25 mouse cellular contexts compared by ENCODE assay signal in the genomic region with DNA sequence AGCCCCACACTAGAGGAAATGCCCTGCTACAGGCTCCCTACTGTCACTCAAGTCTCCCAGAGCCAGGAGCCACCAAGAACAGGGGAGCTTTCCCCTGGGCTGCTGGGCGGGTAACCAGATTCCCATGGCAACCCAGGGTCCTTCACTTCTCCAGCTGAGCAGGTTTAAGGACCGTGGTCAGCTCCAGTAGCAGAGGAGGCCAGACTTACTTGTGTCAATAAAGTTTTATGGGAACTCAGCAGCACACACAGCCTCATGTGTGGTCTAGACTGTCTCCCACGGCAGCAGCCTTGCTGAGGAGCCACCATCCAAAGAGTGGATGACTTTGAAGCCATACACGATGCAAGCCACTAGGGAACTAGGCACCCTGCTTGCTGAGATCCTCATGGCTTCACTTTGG.
DNase-seq lines count a peak whose midpoint lies in the region; ATAC-seq and TF ChIP-seq lines count a peak whose summit lies in the region.
"Had no signal": no experiment of that assay in that cellular context is flagged by ENCODE, and none has a peak within 500 bp of the region (broad histone marks: within the 10 kb centered on the region; RNA-seq: fewer than 3 reads in every experiment).

No protein-coding gene starts in this region.

- no peak overlapping the region for H3K27ac ChIP-seq in embryonic facial prominence, embryonic 11.5 days (replicated peaks; ENCODE audit: low read depth, low read length)
- H3K27ac ChIP-seq in intestine, postnatal 0 days (ENCODE audit: low read depth, low read length): no peak overlapping the region
- H3K27ac ChIP-seq: embryonic facial prominence, embryonic 12.5 days; heart, embryonic 10.5 days; layer of hippocampus, adult 2 months; midbrain, embryonic 15.5 days had no signal

- TF ChIP-seq POLR2A in lung, adult 2 months (IDR thresholded peaks at IDR 0.05; ENCODE audit: borderline replicate concordance, extremely low read depth, low read depth, low read length): no peak

- H3K4me1 ChIP-seq in lung, adult 2 months (ENCODE audit: control insufficient read depth, insufficient read depth, low read length): no peaks in the 10 kb centered on the region
- H3K4me1 ChIP-seq in embryonic facial prominence, embryonic 11.5 days (ENCODE audit: control insufficient read depth, insufficient read depth, low read length): no peaks in the 10 kb centered on the region
- no peaks in the 10 kb centered on the region for H3K4me1 ChIP-seq in intestine, postnatal 0 days (replicated peaks; ENCODE audit: control insufficient read depth, insufficient read depth, low read length)
- H3K4me1 ChIP-seq: embryonic facial prominence, embryonic 12.5 days; heart, embryonic 10.5 days; megakaryocyte, embryonic 14.5 days had no signal

- no peak overlapping the region for H3K4me2 ChIP-seq in embryonic facial prominence, embryonic 11.5 days (ENCODE audit: low read depth, low read length)
- no peak overlapping the region for H3K4me2 ChIP-seq in intestine, postnatal 0 days (replicated peaks; ENCODE audit: low read depth)
- H3K4me2 ChIP-seq: embryonic facial prominence, embryonic 12.5 days; hindbrain, embryonic 13.5 days; liver, embryonic 11.5 days; midbrain, embryonic 15.5 days had no signal

- no peaks in the 10 kb centered on the region for H3K9me3 ChIP-seq in embryonic facial prominence, embryonic 11.5 days (replicated peaks; ENCODE audit: control insufficient read depth, low read length)
- no peaks in the 10 kb centered on the region for H3K9me3 ChIP-seq in intestine, postnatal 0 days (ENCODE audit: control insufficient read depth)
- H3K9me3 ChIP-seq: embryonic facial prominence, embryonic 12.5 days; heart, embryonic 10.5 days; hindbrain, embryonic 13.5 days; megakaryocyte, embryonic 14.5 days; midbrain, embryonic 15.5 days had no signal

- H3K9ac ChIP-seq in embryonic facial prominence, embryonic 11.5 days (replicated peaks; ENCODE audit: low read length): no peak overlapping the region
- H3K9ac ChIP-seq in intestine, postnatal 0 days (ENCODE audit: low read depth, low read length): no peak overlapping the region
- H3K9ac ChIP-seq: embryonic facial prominence, embryonic 12.5 days; hindbrain, embryonic 13.5 days; midbrain, embryonic 15.5 days had no signal

- H3K4me3 ChIP-seq in lung, adult 2 months (replicated peaks; ENCODE audit: extremely low read depth, low read depth, low read length): no peak overlapping the region
- no peak overlapping the region for H3K4me3 ChIP-seq in embryonic facial prominence, embryonic 11.5 days (ENCODE audit: low read depth, low read length)
- H3K4me3 ChIP-seq in intestine, postnatal 0 days (ENCODE audit: low read depth, low read length): no peak overlapping the region
- H3K4me3 ChIP-seq: embryonic facial prominence, embryonic 12.5 days; erythroblast, embryonic 14.5 days; heart, embryonic 10.5 days; hindbrain, embryonic 13.5 days; layer of hippocampus, adult 2 months; megakaryocyte, embryonic 14.5 days; midbrain, embryonic 15.5 days; myocyte had no signal

- peak; percentile 5 to 10 for DNase-seq in heart, postnatal 10 days
- DNase-seq in heart, postnatal 25 days (ENCODE audit: low spot score): no peak
- peak; percentile 14 for DNase-seq in lung, postnatal 10 days
- no peak for DNase-seq in lung, adult 2 months
- peak; percentile 51 for DNase-seq in embryonic facial prominence, embryonic 11.5 days (ENCODE audit: low spot score)
- DNase-seq in gastrocnemius, postnatal 36 days: no peak
- DNase-seq in c-Kit-positive CD71-positive TER-119-positive erythroid progenitor cells, embryonic 14.5 days (ENCODE audit: low spot score): no peak
- DNase-seq: adrenal gland, adult 2 months; kidney, adult 9 months; lung, adult 18-20 months; right cerebral cortex, postnatal 14 days; spleen, adult 18-20 months; thymus, postnatal 4 days had no signal

- ATAC-seq in embryonic facial prominence, embryonic 11.5 days (replicated peaks; ENCODE audit: insufficient number of reproducible peaks, low FRiP score, low TSS enrichment, low read depth): no peak
- no peak for ATAC-seq in intestine, postnatal 0 days
- ATAC-seq: CD4-positive, CD25-positive, alpha-beta regulatory T cell, adult 4 months; forebrain, embryonic 14.5 days; midbrain, embryonic 15.5 days had no signal

- WGBS in lung, adult 2 months: 22% methylated on average over 4 of the region's 4 CpGs
- WGBS in embryonic facial prominence, embryonic 11.5 days: 24% methylated on average over 4 of the region's 4 CpGs
- WGBS in intestine, postnatal 0 days: 6% methylated on average over 4 of the region's 4 CpGs

- no peaks in the 10 kb centered on the region for H3K36me3 ChIP-seq in embryonic facial prominence, embryonic 11.5 days (replicated peaks; ENCODE audit: control insufficient read depth, insufficient read depth, low read depth, low read length)
- H3K36me3 ChIP-seq in intestine, postnatal 0 days (ENCODE audit: control insufficient read depth, insufficient read depth): no peaks in the 10 kb centered on the region
- H3K36me3 ChIP-seq: embryonic facial prominence, embryonic 12.5 days; heart, embryonic 10.5 days; hindbrain, embryonic 13.5 days; midbrain, embryonic 15.5 days had no signal

- H3K27me3 ChIP-seq in embryonic facial prominence, embryonic 11.5 days (ENCODE audit: control insufficient read depth, insufficient read depth, low read length): no peaks in the 10 kb centered on the region
- no peaks in the 10 kb centered on the region for H3K27me3 ChIP-seq in intestine, postnatal 0 days (replicated peaks; ENCODE audit: control insufficient read depth, insufficient read depth, low read length)
- H3K27me3 ChIP-seq: hindbrain, embryonic 13.5 days; midbrain, embryonic 15.5 days had no signal

- no peak for TF ChIP-seq CTCF in lung, adult 2 months (IDR thresholded peaks at IDR 0.05; ENCODE audit: insufficient read depth, low read length)
- TF ChIP-seq CTCF in intestine, postnatal 0 days (IDR thresholded peaks at IDR 0.05; ENCODE audit: low read depth): no peak

- intact Hi-C loops in heart, postnatal 10 days (cut with DNase I): no loop called here
- intact Hi-C loops in heart, postnatal 25 days (cut with DNase I): no loop called here
- intact Hi-C loops in gastrocnemius, postnatal 36 days (cut with DNase I): no loop called here

Comparison
In these comparisons a context has a peak if more than half of its experiments do, and no peak if none do; other contexts are left out.
1. DNase-seq: peak in heart, postnatal 10 days (2 of 2), lung, postnatal 10 days (single experiment) and embryonic facial prominence, embryonic 11.5 days (single experiment); none in heart, postnatal 25 days (single experiment), lung, adult 2 months (single experiment), gastrocnemius, postnatal 36 days (0 of 2) and c-Kit-positive CD71-positive TER-119-positive erythroid progenitor cells, embryonic 14.5 days (single experiment).